Mouse (Mus musculus) retina, adult 2 months (tissue): ENCODE measurements around the gene Unc5cl.

Experiments
- DNase-seq: peaks from one replicate; pipeline ENCODE4 v3.0.0-alpha.2; 2012; ENCODE audit warnings: low read depth, low spot score

The Unc5cl gene

GRCm38 (mm10) chr17:48432158-48432980 is 22.3 kb upstream of the Unc5cl start, which contains the start of gene Apobec2:
Apobec2 (minus strand) TSS chr17:48432930.
- no peak for DNase-seq

DNA sequence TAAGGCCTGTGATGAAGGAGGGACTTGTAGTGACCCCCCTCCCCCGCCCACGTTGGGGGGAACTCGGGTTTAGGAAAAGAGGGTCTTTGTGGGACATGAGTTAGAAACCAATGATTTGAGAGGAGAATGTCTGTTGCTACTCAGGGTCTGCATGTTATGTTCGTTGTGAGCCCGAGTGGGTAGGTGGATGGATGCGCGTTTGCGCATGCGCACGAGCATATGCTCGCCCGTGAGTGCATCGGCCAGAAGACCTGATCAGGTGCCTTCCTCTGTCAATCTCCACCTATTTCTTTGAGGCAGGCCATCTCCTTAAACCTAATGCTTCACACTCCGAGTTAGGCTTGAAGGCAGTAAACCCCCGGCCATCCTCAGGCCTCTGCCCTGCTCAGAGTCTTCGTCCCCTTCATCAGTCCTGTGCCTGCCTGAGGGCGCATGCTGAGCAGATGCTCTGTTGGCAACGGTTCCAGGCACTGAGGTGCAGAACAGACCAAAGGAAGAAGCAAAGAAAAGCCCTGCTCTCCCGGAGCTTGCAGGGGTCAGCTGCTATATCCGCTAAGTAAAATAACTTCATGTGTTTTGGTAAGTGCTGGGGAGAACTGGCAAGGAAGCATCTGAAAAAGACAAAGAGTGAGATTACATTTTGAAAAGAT is 21.6 kb upstream of the Unc5cl start:
- no peak for DNase-seq

GRCm38 (mm10) chr17:48433689-48434330 is 20.9 kb upstream of the Unc5cl start:
- DNase-seq: no peak

GRCm38 (mm10) chr17:48434479-48434878 is 20.2 kb upstream of the Unc5cl start:
- no peak for DNase-seq

DNA sequence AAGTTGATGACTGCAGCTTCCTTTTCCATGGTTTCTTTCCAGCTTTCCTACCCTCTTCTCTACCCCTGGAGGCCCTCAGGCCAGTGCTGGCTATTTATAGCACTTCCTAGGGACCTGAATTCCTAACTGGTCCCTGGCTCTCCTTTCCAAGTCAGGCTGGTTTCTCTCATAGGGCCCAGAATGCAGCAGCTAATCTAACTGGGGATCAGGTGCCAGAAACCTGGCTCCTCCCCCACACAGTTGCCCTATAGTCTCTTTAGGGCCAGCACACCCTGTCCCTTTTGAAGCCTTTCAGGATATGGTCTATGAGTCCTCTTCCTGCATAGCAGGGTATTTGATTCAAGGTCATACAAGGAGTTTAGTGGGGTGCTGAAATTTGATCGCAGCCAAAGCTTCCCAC is 18.2 kb upstream of the Unc5cl start:
- no peak for DNase-seq

GRCm38 (mm10) chr17:48437421-48437911 is 17.2 kb upstream of the Unc5cl start:
- no peak for DNase-seq

DNA sequence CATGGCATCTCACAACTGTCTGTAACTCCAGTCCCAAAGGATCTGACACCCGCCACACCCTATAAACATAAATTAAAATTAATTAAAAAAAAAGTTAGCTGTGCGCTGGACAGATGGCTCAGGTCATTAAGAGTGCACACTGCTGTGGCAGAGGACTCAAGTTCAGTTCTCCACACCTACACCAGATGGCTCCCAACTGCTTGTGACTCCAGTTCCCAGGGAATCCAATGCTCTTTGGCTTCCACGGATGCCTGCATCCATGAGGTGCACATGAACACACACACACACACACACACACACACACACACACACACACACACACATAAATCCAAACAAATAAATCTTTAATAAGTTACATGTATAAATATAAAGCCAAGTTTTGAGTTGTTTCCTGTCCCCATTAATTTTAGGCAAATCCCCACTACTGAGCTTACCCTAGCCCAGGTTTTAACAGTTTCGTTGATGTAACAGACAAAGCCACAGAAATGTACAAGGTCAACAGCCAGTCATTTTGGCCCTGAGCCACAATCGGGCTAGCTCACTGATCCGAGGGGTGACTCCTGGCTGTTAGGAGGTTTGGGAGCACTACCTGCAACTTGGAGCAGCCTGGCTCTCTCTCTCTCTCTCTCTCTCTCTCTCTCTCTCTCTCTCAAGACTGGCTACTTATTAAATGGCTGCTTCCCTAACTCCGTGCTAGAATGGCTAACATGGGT is 11.8 kb upstream of the Unc5cl start:
- no peak for DNase-seq

- DNase-seq: no peak
Measured at GRCm38 (mm10) chr17:48443542-48444145, 11.1 kb upstream of the Unc5cl start.

DNA sequence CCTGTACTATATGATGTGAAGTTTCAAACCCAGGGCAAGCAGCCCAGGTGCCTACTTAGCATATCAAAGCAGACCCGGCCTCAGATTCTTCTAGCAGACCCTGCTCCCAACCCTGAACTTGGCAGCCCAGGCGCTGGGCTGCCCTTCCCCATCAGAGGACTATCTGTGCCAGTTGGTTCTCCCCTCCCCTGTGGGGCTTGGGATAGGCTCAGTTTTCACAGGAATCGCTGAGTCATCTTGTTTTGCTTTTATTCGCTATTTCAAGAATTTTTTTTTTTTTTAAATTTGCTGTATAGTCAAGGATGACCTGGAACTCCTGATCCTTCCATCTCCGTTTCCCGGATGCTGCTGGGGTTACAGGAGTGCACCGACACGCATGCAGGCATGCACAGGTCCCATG is 7.0 kb upstream of the Unc5cl start:
- DNase-seq: no peak

DNA sequence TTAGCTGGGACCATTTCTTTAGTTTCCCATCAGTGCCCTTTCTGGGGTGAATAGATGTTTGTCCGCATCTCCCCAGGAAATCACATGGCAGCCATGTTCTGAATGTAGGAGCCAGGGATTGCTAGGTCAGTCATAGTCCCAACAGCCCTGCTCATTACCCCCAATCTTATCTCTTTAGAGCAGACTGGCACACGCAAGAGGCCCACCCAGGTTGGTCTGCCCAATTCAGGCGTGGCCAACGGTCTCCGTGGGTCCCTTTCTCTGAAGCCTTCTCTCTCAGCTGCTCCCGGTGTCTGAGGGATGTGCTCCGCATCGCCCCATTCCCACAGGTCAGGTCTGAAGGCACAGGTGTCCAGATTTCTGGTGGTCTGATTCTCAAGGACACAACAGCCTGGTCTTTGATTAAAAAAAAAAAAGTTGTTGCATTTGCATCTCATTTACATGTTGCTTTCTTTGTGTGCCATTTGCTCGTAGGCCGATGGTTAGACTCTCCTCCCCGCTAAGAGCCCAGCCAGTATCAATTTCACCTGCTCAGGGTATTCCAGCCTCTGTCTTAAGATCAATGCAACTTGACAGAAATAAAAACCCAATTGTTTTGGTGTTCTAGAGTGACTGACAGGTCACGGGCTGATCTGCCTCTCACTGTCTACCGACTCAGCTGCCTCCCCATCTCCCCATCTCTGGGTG is 3.9 kb upstream of the Unc5cl start:
- DNase-seq: no peak

DNA sequence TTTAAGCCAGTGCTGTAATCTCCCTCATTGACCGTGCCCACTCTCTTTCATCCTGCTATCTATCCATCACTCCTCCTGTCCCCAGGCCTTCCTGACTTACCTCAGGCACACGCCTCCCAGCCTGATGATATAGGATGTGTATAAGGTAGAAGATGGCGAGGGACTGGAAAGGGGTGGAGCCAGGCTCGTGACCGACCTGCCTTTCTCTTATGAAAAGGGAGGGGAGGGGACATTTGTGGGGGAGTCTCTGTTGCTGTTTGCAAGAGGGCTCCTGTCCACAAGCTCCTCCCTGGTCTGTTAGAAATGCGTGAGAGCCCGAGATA is 3.4 kb upstream of the Unc5cl start, which contains the start of gene Tspo2:
TSS of gene Tspo2 (minus strand) at position 170 of the 323 bp plus-strand sequence.
- no peak for DNase-seq

- no peak for DNase-seq
Measured at GRCm38 (mm10) chr17:48451753-48452444, 2.8 kb upstream of the Unc5cl start.

DNA sequence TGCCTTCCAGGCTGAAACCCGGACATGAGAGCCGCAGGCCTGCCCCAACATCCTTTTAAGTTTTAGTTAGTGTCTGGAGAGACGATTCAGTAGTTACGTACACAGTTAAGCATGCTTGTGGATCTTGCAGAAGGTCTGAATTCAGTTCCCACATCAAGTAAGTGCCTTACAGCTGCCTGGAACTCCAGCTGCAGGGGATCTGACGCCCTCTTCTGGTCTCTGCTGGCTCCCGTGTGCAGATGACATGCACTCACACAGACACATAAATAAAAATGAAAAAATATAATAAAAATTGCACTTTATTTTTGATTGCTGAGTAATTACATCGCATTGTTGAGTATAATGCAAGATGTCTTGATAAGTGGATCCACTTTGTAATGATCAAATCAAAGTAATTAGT is 1.2 kb upstream of the Unc5cl start:
- no peak for DNase-seq

DNA sequence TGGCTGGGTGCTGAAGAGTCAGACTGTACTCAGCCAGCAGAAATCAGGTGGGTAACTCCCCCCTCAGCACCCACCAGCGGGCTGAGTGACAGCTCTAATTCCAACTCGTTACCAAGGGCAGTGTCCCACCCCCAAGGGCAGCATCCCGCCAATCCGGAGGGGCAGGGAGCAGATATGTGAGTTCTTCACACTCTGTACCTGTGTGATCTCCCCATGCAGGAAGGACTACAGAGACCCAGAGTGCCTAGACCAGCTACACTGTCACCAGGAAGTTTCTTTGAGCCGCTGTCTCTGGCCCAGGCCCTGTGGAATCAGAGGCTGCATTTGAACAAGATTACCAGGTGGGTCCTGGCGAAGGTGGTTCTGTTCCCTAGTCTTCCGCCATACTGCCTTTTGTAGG is 511 bp upstream of the Unc5cl start:
- DNase-seq: no peak

DNA sequence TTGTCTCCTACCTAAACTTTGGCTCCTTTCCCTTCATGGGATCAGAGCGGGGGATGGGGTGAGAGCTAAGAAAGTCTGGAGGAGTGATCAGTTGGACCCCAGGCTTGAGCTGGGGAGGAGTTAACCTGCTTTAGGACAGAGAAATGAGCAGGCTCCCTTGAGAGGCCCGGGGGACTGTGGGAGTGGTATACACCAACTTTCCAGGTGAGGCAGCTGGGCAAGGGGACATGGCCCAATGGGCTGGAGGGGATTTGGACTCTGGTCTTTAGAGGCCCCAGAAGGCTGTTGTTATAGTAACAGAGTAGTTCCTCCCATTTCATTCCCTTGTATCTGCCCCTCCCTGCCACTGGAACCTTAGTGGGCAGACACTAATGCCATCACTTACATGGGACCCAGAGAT is 1.3 kb downstream of the Unc5cl start:
- DNase-seq: no peak

- DNase-seq: no peak
Measured at GRCm38 (mm10) chr17:48457971-48458653, 3.4 kb downstream of the Unc5cl start.

GRCm38 (mm10) chr17:48462096-48462495 is 7.4 kb downstream of the Unc5cl start:
- DNase-seq: no peak

DNA sequence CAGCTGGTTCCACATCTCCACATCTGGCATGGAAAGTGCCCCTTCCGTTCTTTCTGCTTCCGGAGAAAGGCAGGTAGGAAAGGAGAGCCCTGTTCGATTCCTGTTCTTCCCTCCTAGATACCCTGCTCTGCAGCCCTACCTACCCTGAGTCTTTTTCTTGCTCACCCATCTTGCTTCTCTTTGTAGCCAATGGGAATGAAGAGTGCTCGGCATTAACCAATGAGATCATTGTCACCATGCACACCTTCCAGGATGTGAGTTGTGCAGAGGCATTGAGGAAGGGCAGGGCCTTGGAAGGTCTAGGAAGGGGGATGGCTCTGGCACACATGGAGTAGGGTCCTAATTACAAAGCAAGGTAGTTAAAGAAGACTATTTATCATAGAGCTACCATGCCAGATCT is 8.7 kb downstream of the Unc5cl start:
- DNase-seq: no peak

DNA sequence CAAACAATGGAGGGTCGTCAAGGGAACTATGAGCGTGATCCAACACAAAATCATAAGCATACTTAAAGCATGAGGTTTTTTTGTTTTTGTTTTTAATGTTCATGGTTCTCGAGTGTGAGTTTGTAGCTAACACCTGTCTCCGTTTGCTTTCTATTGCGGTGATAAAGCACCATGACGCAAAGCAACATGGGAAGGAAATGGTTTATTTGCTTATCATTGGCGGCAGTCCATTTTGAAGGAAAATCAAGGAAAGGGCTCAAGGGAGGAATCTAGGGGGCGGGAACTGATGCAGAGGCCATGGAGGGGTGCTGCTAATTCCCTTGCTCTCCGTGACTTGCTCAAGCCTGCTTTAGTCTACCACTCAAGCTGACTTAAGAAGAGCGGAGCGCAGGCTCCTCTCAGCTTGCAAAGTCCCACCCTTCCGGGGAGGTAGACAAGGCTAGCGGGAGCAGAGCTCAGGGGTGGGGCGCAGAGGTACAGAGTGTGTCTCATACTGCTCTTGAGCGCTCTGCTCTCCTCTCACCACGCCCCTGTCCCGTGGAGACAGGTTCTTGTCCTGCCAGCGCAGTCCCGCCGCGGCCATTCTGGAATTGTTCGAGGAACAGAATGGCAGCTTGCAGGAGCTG is 12.2 kb downstream of the Unc5cl start:
- DNase-seq: no peak
